8 mouse cellular contexts compared by ENCODE assay signal in genomic region chr2:101885768-101886438, GRCm38 (mm10). TPM values are rescaled to one million over a fixed set of nuclear protein-coding genes. Genes with fewer than 3 reads are reported as not detected.
DNase-seq lines count a peak whose midpoint lies in the region; ATAC-seq and TF ChIP-seq lines count a peak whose summit lies in the region.

TSS of gene Commd9 (plus strand) at chr2:101886247.

- DNase-seq in gastrocnemius, adult 8-10 months (ENCODE audit: low spot score in 2 of 2), result peak; percentile 81 to 84
- DNase-seq in hindlimb bud, embryonic 11.5 days (ENCODE audit: extremely low spot score, low read depth, low spot score), result peak; percentile 61
- peak; percentile 83 to 93 for DNase-seq in left cerebral cortex, adult 8-10 months (ENCODE audit: low spot score in 2 of 2)
- peak; percentile 97 for DNase-seq in right cerebral cortex, postnatal 10 days (ENCODE audit: low spot score in 2 of 2)
- peak; percentile 86 for DNase-seq in urinary bladder, postnatal 25 days (ENCODE audit: low spot score)

- H3K36me3 ChIP-seq in megakaryocyte, embryonic 14.5 days (replicated peaks; ENCODE audit: low read length), result peaks cover 15% of the 10 kb centered on the region

- peak within 1 kb of the TSS; percentile 47 for H3K4me3 ChIP-seq in cortical plate, adult 2 months (ENCODE audit: insufficient read depth, low read length)
- H3K4me3 ChIP-seq in megakaryocyte, embryonic 14.5 days (replicated peaks), result peak within 1 kb of the TSS; percentile 97

- no peaks in the 10 kb centered on the region for H3K9me3 ChIP-seq in megakaryocyte, embryonic 14.5 days

- peak; percentile 100 for ATAC-seq in activated CD4-positive, CD25-positive, alpha-beta regulatory T cell, adult 4 months

- no peak for TF ChIP-seq CTCF in cortical plate, adult 2 months (IDR thresholded peaks at IDR 0.05; ENCODE audit: extremely low read depth, insufficient read depth, low read length)

- no peaks in the 10 kb centered on the region for H3K27me3 ChIP-seq in megakaryocyte, embryonic 14.5 days (replicated peaks)

- H3K27ac ChIP-seq in cortical plate, adult 2 months (ENCODE audit: insufficient read depth, low read length), result 0 out of 2 replicates have a peak within 1 kb of the TSS, but pooled peaks have one; percentile 30

- peak; percentile 94 for TF ChIP-seq POLR2A in cortical plate, adult 2 months (IDR thresholded peaks at IDR 0.05; ENCODE audit: extremely low read depth, insufficient read depth, low read length)

- peaks cover 1% of the 10 kb centered on the region; the same call in 1 of the 2 replicates for H3K4me1 ChIP-seq in cortical plate, adult 2 months (ENCODE audit: control insufficient read depth, insufficient read depth, low read length)
- peaks cover 72% of the 10 kb centered on the region for H3K4me1 ChIP-seq in megakaryocyte, embryonic 14.5 days

RNA-seq across cellular contexts. Expression of gene Commd9, which starts in this region (rescaled TPM):
- polyA plus RNA-seq in activated CD4-positive, CD25-positive, alpha-beta regulatory T cell, adult 4 months (2017; shearing (Covaris generic)), result 10 to 100 TPM; 20.6 to 20.8 TPM
- 86.5 and 88.5 TPM in 2 replicates for polyA plus RNA-seq in cortical plate, adult 2 months (2012; rRNA removed)
- total RNA-seq in gastrocnemius, adult 8-10 months (2022), result 10 to 100 TPM; 34.2 to 41.7 (median 39.4) TPM
- total RNA-seq in left cerebral cortex, adult 8-10 months (2022), result 10 to 100 TPM; 37.2 to 45.9 (median 40.3) TPM
- 49.6 and 63.0 TPM in 2 replicates for polyA plus RNA-seq in megakaryocyte, embryonic 14.5 days (2012; ENCODE audit: insufficient read depth, low replicate concordance)

Comparison
In these comparisons a context has a peak if more than half of its experiments do, and no peak if none do; other contexts are left out.
1. Peak in every context shown above with its lines: DNase-seq, ATAC-seq, H3K4me3 ChIP-seq and H3K27ac ChIP-seq.